Mouse (Mus musculus) lung, adult 18-20 months (tissue): Measurements from ENCODE around the gene Bcl11a.

Experiments
- DNase-seq, 2 experiments: peaks; one replicate each; pipeline ENCODE4 v3.0.0; 2022; ENCODE audit warnings: mixed read lengths in 2 of 2

Bcl11a gene

DNA sequence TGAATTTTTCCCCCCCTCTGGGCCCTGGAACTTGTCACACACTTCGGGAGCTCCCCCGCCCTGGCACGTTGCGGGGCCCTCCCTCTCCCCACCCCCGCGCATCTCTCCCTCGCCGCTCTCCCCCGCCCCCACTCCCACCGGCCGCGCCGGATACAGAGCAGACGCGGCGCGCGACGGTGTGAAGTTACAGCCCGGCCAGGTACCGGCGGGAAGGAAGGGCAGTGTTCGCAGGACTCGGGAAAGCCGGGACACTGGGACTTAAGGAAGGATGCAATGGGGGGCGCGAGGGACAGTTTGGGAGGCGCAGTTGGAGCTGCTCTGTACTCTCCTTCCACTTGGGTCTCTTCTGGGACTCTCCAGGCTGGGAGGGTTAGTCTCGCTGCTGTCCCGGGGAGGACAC is 2.7 kb downstream of the Bcl11a start:
- no peak for DNase-seq

DNA sequence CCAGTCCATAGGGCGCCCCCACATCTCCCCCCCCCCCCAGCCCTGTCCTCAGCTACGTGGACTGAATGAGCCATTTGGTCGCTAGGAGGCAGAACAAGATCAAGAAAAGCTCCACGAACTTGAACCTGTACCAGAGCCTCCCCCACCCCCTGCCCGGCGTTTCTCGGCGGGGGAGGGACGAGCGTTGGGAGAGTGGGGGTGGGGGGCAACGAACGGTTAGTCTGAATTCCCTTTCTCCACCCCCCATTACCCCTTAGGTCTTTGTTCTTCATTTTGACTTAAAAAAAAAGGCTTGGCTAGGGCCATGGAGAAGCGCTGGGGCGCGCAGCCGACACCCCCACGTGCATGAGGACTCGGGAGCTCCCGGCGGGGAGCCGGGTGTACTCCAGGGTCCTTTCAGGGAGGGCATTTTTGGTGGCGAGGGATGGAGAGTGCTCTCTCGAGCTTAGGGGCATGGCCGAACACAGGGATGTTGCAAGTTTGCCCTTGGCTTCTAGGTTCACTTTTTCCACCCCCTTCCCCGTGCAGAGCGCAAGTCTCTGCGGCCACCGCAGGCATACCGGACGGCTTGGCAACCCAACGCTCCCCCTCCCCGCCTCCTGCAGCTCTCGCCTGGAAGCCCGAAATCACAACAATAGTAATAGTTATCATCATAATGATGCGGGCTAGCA is 3.3 kb downstream of the Bcl11a start:
- DNase-seq = peak in 1 of 2 experiments; percentile 26

DNA sequence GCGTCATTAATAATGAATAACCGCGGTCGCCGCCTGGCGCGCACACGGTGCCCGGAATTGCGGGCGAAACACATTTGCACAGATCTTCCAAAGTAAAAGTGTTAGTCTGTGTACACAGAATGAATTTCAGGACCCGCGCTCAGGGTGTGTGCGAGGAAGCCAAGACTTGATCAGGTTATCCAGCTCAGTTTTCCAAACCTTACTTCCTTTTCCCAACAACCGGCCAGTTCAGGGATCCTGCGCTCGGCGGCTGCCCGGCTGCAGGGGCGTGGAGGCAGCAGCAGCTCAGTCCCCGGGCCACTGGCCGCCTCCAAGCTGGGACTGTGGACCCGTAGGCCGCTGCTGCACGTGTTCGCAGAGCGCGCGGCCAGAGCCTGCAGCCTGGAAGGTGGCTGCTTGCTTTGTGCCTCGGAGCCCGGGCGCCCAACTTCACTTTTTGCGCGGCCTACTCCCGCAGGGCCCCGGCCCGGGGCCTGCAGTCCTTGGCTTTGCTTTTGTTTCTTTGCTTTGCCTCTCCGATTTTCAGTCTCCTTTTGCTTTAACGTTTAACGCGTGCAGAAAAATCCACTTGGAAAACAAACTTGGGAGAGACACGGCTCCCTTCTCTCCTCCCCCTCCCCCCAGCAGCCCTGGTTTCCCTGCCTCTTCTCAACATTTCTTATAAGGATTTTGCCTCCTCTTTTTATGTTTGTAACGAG is 4.0 kb downstream of the Bcl11a start:
- no peak for DNase-seq

DNA sequence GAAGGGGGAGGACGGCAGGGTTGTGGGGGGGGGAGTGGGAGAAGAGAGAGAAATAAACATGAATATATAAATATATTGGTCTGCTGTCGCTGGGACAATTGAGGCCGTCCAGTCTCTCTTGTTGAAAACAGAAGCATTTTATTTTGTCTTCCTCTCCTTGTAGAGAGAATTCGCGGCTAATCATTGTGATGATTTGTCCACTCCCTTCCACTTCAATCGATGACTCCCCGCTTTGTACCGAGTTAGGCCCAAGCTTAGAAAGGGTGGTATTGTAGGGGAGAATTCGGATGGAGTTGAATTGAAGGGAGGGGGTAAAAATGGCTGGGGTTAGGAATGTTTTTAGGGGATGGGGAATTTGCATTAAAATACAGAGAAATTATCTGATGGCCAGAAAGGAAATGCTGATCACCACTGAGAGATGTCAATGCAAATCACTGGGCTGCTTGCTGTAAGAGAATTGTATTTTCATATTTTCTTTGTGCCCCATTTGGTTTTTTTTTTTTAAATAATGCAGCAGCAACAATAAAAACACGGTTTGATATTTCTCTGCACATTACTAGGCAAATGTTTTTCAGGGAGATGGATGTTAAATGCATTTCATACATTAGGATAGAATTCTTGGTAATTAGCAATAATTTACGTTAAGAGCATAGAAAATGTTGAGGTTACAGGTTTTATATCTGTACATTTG is 4.7 kb downstream of the Bcl11a start:
- no peak for DNase-seq

DNA sequence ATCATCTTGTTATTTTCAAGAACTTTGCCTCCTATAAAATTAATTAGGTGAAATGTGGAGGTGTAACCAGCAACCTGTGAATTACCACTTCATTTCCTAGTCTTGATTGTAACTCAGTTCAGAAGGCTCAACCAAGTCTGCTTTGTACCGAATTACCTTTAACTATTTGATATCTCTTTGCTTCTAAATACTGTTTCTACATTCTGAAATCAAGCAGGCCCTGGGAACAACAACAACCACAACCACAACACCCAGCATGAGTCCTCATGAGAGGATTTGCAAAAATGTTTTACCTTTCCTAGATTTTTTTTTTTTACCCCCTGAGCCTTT is 5.2 kb downstream of the Bcl11a start:
- no peak for DNase-seq

DNA sequence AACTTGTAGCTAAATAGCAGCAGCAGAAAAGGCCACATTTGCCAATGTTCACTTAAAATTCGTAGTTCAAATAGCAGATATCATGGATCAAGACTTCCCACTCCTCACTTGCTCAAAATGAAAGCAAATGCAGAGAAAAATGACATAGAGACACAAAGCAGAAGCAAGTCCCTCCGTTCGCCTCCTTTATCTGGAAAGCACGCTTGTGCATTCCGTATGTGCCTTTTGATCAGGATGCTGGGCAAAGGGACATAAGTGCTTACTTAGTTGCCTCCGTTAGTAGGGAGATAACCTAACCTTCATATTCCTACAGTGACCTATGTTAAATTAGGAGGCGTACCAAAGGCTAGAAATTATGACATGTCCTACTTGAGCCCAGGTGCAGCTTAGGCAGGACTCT is 5.6 kb downstream of the Bcl11a start:
- DNase-seq = no peak

DNA sequence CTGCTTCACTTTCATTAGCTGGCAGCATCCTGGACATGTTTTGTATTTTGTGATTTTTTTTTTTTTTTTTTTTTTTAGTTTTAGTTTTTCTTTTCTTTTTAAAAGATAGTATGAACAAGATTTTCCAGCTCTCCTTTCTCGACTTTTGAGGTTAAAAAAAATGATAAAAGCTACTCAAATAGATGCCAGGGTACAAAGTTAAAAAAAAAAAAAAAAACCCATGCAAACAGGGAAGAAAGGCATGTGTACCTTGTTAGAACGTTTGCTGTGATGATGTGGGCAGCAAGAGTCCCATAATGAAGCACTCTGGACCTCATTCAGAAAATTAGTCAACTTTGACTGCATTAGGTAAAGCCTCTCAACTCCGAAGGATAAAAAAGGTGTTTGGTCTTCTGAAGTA is 6.2 kb downstream of the Bcl11a start:
- no peak for DNase-seq

DNA sequence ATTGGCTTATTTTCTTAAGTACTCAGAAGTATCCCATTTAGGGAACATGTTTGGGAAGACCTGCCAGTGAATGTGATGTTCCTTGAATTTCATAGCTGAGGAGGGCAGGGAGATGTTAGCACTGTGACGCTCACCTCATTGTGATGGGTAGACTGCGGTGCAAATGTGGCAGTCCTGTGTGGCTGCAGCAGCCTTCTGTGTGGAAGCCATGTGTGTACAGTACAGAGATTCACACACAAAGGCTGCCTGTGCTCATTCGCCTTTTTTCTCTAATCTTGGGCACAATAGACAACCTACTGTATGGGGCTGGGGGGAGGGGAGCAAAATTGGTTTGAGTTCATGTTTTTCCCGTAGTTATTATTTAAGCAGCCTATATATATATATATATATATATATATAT is 6.7 kb downstream of the Bcl11a start:
- no peak for DNase-seq

DNA sequence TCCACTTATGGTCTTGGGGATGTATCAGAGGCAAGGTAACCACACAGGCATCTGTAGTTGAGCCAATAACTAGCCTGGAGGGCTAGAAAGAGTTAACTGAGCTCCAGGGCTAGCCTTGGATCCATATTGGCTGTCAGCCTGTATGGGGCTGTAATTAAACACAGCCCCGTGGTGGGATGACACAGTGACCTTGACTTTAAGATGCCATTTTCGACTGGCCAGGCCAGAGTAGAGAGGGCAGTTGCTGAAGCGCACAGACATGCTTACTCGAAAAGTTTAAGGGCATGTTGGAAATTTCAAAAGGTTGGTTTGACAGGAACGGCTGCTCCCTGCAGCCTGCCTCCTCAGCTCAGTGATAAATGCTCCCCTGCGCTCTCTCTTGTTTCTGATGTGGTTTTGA is 8.1 kb downstream of the Bcl11a start:
- DNase-seq = no peak

DNA sequence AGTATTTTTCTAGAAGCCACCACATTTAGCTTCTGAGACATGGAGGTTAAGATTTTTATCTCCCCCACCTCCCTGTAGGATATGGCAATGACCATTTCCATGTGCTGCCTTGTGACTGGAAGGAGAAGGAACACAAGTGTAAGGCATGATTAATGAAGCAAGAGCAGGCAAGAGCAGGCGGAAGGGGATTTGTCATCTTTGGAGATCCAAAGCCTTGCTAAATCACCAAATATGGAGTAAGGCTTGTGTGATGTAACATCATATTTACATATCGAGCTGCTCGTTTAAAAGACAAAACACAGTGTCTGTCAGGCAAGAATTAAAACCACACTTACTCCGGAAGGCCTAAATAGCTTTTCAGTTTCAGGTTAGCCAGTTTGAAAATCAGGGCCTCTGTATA is 9.2 kb downstream of the Bcl11a start:
- DNase-seq = no peak

DNA sequence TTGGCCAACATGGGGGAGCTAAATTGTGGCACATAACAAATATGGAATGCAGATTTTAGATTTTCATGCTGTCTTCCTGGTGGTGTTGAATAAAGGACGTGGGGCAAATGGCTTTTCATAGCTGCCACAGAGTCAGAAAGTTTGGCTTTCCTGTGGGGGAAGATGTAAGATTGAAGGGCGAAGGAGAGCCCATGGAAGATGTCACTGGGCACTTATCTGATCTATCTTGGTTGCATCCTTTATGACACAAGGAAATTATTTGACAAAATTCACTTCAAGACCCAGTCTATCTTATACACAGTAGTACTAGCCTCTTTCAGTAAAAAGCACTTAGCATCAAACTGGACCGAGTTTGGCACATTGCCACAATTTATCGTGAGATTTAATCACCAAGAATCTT is 12.6 kb downstream of the Bcl11a start:
- DNase-seq = no peak

DNA sequence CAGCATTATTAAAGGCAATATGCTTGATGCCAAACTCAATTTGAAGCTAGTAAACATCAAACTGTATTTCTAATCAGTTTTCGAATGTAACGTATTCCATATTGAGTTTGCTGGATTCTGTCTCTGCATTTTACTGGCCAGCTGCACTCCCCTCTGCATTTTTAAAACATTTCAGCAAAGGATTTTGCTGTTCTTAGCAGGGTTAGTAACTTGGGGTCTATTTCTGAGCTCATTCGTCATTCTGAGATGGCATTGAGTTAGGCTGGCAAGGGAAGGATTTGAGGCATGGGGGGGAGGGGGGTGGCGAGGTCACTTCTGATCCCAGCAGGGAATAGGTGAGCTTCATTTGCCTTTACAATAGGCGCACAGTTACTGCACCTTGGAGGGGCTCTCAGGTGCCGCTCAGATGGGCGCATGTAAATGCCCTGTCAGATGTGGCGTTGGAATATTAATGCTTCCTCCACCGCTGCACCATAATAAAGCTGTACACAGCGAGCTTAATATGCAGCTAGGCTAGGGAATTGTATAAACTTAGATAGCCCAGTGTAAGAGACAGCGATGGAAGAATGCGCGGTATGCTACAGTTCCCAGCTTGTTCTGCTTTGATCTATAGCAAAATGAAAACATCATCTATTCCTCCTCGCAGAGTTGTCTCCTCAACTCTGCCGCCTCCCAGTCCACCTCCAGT is 13.7 kb downstream of the Bcl11a start:
- no peak for DNase-seq

DNA sequence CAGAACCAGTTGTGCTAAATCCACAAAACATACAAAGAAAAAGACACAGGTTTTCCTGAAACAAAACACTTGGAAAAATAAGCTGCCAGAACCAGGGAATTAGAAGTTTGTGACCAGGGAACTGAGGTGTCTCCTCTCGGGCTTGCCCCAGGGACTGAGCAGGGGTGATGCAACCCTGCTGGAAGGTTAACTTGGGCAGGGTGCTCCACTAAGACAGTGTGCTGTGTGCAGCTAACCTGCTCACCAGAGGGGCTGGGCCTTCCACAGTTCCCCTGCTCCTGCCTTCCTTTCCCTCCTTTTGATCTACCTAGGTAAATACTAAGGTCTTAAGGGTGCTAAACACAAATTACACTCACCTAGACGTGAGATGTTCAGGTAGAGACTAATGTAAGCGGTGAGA is 14.8 kb downstream of the Bcl11a start:
- DNase-seq = no peak

DNA sequence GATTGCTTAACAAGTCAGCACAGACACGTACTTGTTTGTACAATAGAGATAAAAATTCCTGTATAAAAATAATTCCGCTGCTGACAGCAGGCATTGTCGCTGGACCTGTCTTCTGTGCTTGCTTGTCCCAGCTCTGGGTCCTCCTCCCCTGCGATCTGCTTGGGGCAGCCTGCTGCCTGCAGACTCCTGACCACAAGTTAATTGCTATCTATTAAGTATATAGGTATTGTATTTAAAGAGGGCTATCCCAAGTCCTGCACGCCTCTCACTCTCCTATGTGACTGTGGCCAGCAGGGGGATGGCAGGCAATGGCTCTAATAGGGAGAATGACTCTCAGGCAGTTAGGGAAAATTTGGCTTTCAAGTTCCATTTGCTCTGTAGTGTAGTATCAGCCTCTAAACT is 16.2 kb downstream of the Bcl11a start:
- DNase-seq = no peak

DNA sequence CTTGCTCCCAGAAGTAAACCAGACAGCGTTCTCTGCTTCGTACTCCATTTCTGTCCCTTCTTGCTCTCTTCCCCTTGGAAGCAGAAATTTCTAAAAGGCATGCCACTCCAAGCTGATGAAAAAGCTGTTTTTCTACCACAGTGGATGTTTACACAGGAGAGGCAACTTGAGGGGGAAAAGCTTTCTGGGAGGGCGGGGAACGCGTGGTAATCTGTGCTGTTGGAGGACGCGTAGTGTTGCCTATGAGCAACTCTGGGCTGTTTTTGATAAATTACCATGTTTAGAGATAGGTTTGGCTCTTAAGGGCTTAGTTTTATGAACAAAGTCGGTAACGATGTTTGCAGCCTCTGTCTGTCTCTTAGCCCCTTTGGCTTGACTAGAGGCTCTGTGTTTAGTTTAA is 17.4 kb downstream of the Bcl11a start:
- DNase-seq = no peak

DNA sequence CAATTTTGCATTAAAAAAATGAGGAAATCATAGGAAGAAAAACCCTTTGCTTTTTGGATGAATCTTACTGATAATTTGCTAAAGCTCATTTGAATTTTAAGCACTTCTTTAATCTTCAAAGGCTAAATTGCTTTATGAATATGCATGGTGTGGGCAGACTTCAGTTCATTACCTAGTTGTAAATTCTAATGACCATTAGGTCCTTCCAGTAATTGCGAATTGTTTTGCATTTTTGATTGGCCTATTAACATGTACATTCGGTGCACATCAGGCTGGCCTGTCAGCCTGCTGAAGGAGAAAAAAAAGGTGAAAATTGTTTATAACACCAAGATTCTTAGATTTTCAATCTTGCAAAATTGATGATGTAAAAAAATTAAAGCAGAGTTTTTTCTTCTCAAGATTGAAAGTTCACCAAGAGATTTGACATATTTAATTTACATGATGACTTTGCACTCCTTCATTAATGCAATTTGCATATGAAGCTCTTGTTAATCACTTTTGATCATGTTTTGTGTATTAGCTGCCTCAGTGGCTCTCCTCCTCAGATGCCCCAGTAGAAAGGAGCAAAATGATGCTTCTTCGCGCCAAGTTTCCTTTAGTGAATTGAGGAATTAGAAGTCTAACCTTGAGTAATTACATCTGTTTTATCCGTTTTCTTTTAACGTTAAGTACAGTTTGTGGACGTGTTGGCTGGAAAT is 17.9 kb downstream of the Bcl11a start:
- no peak for DNase-seq

DNA sequence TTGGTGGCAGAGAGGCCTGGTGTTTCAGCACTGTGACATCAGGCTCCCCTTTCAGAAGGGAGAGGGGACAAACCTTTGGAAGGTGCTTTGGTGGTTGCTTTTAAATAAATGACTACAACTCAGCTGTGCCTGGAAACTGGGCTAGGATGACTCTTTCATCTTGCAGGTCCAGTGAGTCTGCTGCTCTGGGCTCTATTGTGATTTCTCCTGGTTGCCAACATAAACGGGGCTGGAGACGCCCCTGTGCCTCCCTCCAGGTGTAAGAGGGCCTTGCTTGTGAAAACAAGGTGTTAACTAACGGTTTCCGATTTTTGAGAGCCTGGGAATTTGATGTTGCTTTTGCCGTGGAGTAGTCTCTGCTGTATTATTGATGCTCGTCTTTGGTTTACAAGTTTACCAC is 18.6 kb downstream of the Bcl11a start:
- DNase-seq = no peak

DNA sequence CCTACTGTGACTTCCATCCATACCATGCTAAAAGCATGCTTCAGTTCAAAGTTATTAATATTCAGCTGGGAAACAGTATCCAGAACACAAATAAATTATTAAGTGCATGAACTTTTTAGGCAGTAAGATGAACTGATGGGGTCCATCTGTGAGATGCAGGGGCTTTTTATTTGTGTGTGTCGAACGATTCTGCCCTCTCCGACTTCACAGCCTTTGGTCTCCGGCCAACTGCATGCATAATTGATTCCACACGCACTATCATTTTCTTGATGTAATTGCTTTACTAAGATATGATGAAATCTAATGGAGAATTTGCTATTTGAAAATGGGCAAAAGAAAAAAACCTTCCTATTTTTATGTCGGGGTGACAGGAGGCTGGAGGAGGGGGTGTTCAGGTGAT is 19.2 kb downstream of the Bcl11a start:
- DNase-seq = no peak

DNA sequence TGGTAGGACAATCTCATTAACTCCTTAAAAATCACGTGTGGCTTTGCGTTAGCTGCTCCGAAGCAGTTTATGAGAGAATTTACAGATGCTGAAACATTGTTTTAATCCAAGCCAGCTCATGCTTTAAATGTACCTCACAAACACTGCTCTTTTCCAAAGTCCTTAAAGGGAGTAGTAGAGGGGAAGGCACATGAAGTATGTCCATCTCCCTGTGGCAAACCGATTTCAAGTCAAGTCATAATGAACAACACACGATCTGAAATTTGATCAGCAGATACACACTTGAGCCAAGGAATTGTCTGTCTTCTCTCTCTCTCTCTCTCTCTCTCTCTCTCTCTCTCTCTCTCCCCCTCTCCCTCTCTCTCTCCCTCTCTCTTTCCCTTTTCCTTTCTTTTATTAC is 20.2 kb downstream of the Bcl11a start:
- no peak for DNase-seq

DNA sequence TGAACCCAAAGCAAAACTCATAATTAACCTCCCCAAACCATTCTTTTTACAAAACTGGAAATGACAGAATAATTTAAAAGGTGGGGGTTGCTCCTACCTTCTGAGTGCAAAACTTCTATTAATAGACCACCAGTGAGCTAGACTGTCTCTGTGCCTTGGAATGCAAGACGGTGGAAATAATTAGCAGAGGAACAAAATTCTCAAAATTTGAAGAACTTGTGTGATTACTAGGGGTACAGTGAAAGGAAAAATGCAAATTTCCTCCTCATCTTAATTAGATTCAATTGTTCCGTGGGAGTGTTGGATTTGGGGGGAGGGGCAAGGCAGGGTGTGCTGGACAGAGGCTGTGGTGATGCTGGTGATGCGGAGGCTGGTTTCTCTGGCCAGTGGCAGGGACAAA is 20.8 kb downstream of the Bcl11a start:
- no peak for DNase-seq

DNA sequence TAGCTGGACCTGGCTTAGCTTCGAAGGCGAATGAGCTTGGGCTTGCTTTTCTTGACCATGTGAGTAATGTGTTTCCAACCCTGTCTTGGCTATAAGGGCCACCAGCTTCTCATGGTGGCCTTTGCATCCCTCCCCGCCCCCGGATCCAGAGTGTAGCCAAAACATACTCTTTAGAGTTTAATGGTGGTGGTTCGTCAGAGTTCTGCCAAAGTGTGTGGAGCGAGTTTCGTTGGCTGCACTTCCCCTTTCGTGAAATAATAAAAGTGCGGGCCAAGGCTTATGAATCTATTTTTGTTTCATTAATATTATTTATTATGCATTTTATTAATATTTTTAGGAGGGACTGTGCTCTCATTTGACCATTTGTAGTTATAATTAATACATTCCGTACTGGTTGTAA is 21.4 kb downstream of the Bcl11a start:
- DNase-seq = no peak

DNA sequence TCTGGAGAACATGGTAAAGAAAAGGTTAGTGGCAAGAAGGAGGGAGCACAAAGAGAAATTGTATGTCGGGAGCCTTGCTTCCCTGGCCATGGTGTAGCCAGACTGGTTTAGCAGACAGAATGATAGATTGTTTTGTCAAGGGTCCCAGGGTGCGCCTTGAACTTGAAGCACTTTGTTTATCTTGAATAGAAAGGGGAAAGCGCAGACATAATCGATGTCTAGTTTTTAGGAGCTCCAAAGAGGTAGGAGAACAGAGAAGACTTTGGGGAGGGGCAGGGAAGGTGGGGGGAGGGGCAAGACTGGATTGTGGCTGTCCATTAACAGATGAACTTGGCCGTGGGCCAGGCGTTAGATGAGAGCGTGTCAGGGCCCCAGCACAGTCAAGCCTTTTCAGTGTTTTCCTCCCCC is 22.0 kb downstream of the Bcl11a start:
- DNase-seq = no peak

DNA sequence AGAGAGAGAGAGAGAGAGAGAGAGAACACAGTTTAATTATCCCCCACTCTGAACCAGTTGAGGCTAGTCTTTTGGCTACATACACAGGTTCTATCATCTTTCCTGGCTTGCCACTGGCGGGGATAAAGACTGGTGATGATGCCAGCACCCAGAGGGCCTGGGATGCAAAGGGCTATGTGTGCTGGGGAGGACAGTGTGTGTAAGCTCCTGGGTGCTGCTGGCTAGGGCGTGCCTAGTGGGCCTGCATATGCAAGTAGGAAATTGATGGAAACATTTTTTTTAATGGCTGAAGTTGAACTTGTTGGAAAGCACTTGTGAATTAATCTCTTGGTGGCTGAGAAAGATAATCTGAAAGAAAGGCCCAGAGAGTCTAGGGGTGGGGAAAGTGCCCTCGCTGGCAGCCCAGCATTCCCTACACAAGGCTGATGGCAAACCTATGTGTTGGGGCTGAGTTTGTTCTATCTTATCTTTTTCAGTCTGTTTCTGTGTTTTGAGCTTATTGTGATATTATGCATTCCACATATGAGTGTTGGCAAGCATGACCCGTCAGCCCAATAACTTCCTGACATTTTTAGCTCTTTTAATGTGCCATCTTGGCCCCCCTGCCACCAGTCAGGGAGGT is 22.7 kb downstream of the Bcl11a start:
- DNase-seq = no peak
